Mouse (Mus musculus) c-Kit-negative CD71-positive TER-119-positive erythroid progenitor cells, embryonic 14.5 days (primary cell): ENCODE results near the gene Adgra3.

Source experiments
- DNase-seq: peaks from one replicate; pipeline ENCODE4 v3.0.0-alpha.2; 2013; ENCODE audit warnings: low read depth, low spot score

Adgra3 gene

GRCm38 (mm10) chr5:50058421-50059286 lies at the start of gene Adgra3:
Gene Adgra3 (minus strand): TSS chr5:50059006.
- peak; percentile 30 for DNase-seq

GRCm38 (mm10) chr5:50083441-50083840 lies 24.6 kb upstream of the Adgra3 start:
- no peak for DNase-seq

- no peak for DNase-seq
Observed at GRCm38 (mm10) chr5:50074245-50074644, 15.4 kb upstream of the Adgra3 start.

GRCm38 (mm10) chr5:50064236-50064635 lies 5.4 kb upstream of the Adgra3 start:
- DNase-seq: no peak

- no peak for DNase-seq
Observed at GRCm38 (mm10) chr5:50059586-50059985, 780 bp upstream of the Adgra3 start.

- no peak for DNase-seq
Observed at GRCm38 (mm10) chr5:50057612-50058420, 990 bp downstream of the Adgra3 start.

GRCm38 (mm10) chr5:50052456-50052855 lies 6.3 kb downstream of the Adgra3 start:
- DNase-seq: no peak

GRCm38 (mm10) chr5:50050668-50051425 lies 8.0 kb downstream of the Adgra3 start:
- DNase-seq: no peak

GRCm38 (mm10) chr5:50050037-50050436 lies 8.8 kb downstream of the Adgra3 start:
- DNase-seq: no peak

- DNase-seq: no peak
Observed at GRCm38 (mm10) chr5:50049506-50049905, 9.3 kb downstream of the Adgra3 start.

- DNase-seq: no peak
Observed at GRCm38 (mm10) chr5:50048960-50049359, 9.8 kb downstream of the Adgra3 start.

- DNase-seq: no peak
Observed at GRCm38 (mm10) chr5:50048271-50048851, 10.4 kb downstream of the Adgra3 start.

GRCm38 (mm10) chr5:50045180-50045579 lies 13.6 kb downstream of the Adgra3 start:
- DNase-seq: no peak

GRCm38 (mm10) chr5:50043677-50044076 lies 15.1 kb downstream of the Adgra3 start:
- DNase-seq: no peak

- no peak for DNase-seq
Observed at GRCm38 (mm10) chr5:50042274-50042943, 16.4 kb downstream of the Adgra3 start.

GRCm38 (mm10) chr5:50039521-50039920 lies 19.3 kb downstream of the Adgra3 start:
- no peak for DNase-seq

GRCm38 (mm10) chr5:50037666-50038065 lies 21.1 kb downstream of the Adgra3 start:
- DNase-seq: no peak

- DNase-seq: no peak
Observed at GRCm38 (mm10) chr5:50034900-50035514, 23.8 kb downstream of the Adgra3 start.

- DNase-seq: no peak
Observed at GRCm38 (mm10) chr5:50034231-50034630, 24.6 kb downstream of the Adgra3 start.

- no peak for DNase-seq
Observed at GRCm38 (mm10) chr5:50033660-50034059, 25.1 kb downstream of the Adgra3 start.
